ENCODE assay signal across 12 mouse cellular contexts in the genomic region with DNA sequence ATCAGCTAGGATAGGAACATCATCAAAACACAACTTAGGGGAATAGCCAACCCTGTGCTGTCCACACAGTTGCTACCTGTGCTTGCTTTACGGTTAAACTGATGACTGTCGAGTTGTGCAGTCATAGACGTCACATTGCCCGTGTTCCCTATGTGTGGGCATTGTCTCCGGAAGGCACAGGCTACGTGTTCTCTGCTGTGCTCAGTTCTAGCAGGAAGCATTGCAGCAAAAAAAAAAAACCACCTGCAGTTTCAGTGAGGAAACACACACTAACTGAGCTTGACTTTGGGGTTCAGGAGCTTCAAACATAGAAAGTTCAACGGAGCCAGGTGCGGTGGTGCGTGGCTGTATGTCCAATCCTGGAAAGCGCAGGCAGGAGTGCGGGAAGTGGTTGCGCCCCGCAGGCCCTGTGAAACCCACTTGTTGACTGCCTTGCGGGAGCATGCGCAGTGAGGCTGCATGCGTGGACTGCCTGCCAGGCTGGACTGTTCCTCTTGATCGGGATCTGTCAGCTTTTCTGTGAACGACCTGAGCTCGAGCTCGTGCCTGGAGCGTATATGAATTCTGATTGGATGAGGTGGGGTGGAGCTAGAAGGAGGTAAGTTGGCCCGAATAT.
DNase-seq lines count a peak whose midpoint lies in the region; ATAC-seq and TF ChIP-seq lines count a peak whose summit lies in the region.
"Had no signal": no experiment of that assay in that cellular context is flagged by ENCODE, and none has a peak within 500 bp of the region (broad histone marks: within the 10 kb centered on the region; RNA-seq: fewer than 3 reads in every experiment).

No protein-coding gene starts in this region.

- peak overlapping the region; percentile 36; the same call in 1 of the 2 replicates for H3K4me3 ChIP-seq in spleen, adult 2 months (ENCODE audit: extremely low read depth, insufficient read depth, insufficient read length)
- no peak overlapping the region for H3K4me3 ChIP-seq in liver, embryonic 11.5 days (ENCODE audit: low read depth, low read length)
- H3K4me3 ChIP-seq: embryonic facial prominence, embryonic 13.5 days; hindbrain, embryonic 10.5 days had no signal

- peak in 1 of 2 experiments; percentile 28 for DNase-seq in spleen, adult 2 months (ENCODE audit: low read depth in 1 of 2, low spot score in 2 of 2)
- no peak for DNase-seq in spleen, adult 12 weeks (ENCODE audit: low spot score)
- peak; percentile 40 for DNase-seq in ES-CJ7 (ENCODE audit: low read depth, low spot score)
- DNase-seq in thymus, postnatal 25 days: peak; percentile 51
- no peak for DNase-seq in liver, embryonic 11.5 days (ENCODE audit: low spot score)
- no peak for DNase-seq in ovary, postnatal 36 days (ENCODE audit: low spot score)
- DNase-seq in layer of hippocampus, postnatal 10 days (ENCODE audit: low spot score in 2 of 2): no peak
- DNase-seq: cerebellum, postnatal 14 days; kidney, adult 18-20 months had no signal

- H3K9ac ChIP-seq in liver, embryonic 11.5 days (ENCODE audit: low read depth, low read length): no peak overlapping the region
- H3K9ac ChIP-seq: embryonic facial prominence, embryonic 13.5 days had no signal

- H3K27me3 ChIP-seq in spleen, adult 2 months (ENCODE audit: control insufficient read depth, insufficient read depth, low read length): no peaks in the 10 kb centered on the region
- H3K27me3 ChIP-seq in liver, embryonic 11.5 days (replicated peaks; ENCODE audit: control insufficient read depth, insufficient read depth, low read length): no peaks in the 10 kb centered on the region
- H3K27me3 ChIP-seq: embryonic facial prominence, embryonic 13.5 days had no signal

- 29% methylated on average over 22 of the region's 22 CpGs for WGBS in spleen, adult 2 months
- 81% methylated on average over 22 of the region's 22 CpGs for WGBS in liver, embryonic 11.5 days

- H3K4me2 ChIP-seq in liver, embryonic 11.5 days: no peak overlapping the region
- H3K4me2 ChIP-seq: embryonic facial prominence, embryonic 13.5 days had no signal

- H3K9me3 ChIP-seq in liver, embryonic 11.5 days (ENCODE audit: control insufficient read depth, low read length): no peaks in the 10 kb centered on the region
- H3K9me3 ChIP-seq: embryonic facial prominence, embryonic 13.5 days; hindbrain, embryonic 10.5 days had no signal

- ATAC-seq in megakaryocyte, adult 5-6 weeks (ENCODE audit: poor library complexity, severe bottlenecking): peak; percentile 56
- ATAC-seq in liver, embryonic 11.5 days (replicated peaks; ENCODE audit: low FRiP score): no peak

- H3K4me1 ChIP-seq in spleen, adult 2 months (ENCODE audit: control insufficient read depth, insufficient read depth, insufficient read length): no peaks in the 10 kb centered on the region; the same call in 1 of the 2 replicates
- no peaks in the 10 kb centered on the region for H3K4me1 ChIP-seq in liver, embryonic 11.5 days (replicated peaks; ENCODE audit: control insufficient read depth, insufficient read depth, low read length)

- no peak for TF ChIP-seq POLR2A in spleen, adult 2 months (IDR thresholded peaks at IDR 0.05; ENCODE audit: low read depth, low read length)

- H3K36me3 ChIP-seq in spleen, adult 2 months (ENCODE audit: control insufficient read depth, insufficient read depth, low read length): no peaks in the 10 kb centered on the region
- no peaks in the 10 kb centered on the region for H3K36me3 ChIP-seq in liver, embryonic 11.5 days (ENCODE audit: control insufficient read depth, insufficient read depth, low read length)
- H3K36me3 ChIP-seq: embryonic facial prominence, embryonic 13.5 days; hindbrain, embryonic 10.5 days had no signal

- no peak for TF ChIP-seq CTCF in spleen, adult 2 months (IDR thresholded peaks at IDR 0.05; ENCODE audit: extremely low read depth, insufficient read depth, insufficient read length, insufficient replicate concordance)

- H3K27ac ChIP-seq in spleen, adult 2 months (ENCODE audit: insufficient read depth, low read length): no peak overlapping the region
- H3K27ac ChIP-seq in liver, embryonic 11.5 days (ENCODE audit: low read depth, low read length): no peak overlapping the region
- H3K27ac ChIP-seq: embryonic facial prominence, embryonic 13.5 days had no signal

Comparison
In these comparisons a context has a peak if more than half of its experiments do, and no peak if none do; other contexts are left out.
1. DNase-seq: peak in ES-CJ7 (single experiment) and thymus, postnatal 25 days (single experiment); none in spleen, adult 12 weeks (single experiment), liver, embryonic 11.5 days (single experiment), ovary, postnatal 36 days (single experiment) and layer of hippocampus, postnatal 10 days (0 of 2).